Mouse (Mus musculus): ENCODE results near the gene Arl8a.

GRCm38 (mm10) chr1:135169556-135170224 lies 23.1 kb downstream of the Arl8a start:
- no peak for TF ChIP-seq POLR2A (IDR thresholded peaks at IDR 0.05; ENCODE audit: borderline replicate concordance, low read depth, low read length)
- TF ChIP-seq CTCF (IDR thresholded peaks at IDR 0.05; ENCODE audit: low read depth, low read length) = no peak

All from bone marrow macrophage, adult 2 months (primary cell).